Mouse (Mus musculus): Measurements from ENCODE around the gene Shc4. TPM values are rescaled to one million over a fixed set of nuclear protein-coding genes. Genes with fewer than 3 reads are reported as not detected.

The Shc4 gene
- 0.35 TPM for total RNA-seq (2023)

GRCm38 (mm10) chr2:125724086-125724430 lies at the start of gene Shc4:
Shc4 (minus strand) TSS chr2:125724148.

GRCm38 (mm10) chr2:125672957-125673631 lies 50.9 kb downstream of the Shc4 start, which contains the start of gene Eid1:
Eid1 (plus strand) TSS chr2:125673095.

GRCm38 (mm10) chr2:125624837-125625351 lies 99.1 kb downstream of the Shc4 start, which contains the start of gene Cep152:
Cep152 (minus strand) TSS chr2:125625113.

Other genes starting within 250 kb of the Shc4 start
- not detected for gene Gm9913, start 219.1 kb downstream of the Shc4 start, total RNA-seq (2023)
- 0.71 TPM for gene Fbn1, start 216.2 kb downstream of the Shc4 start, total RNA-seq (2023)
- 19.6 TPM for gene Cep152, start 99.0 kb downstream of the Shc4 start, total RNA-seq (2023)
- 34.5 TPM for gene Eid1, start 51.1 kb downstream of the Shc4 start, total RNA-seq (2023)
- 44.0 TPM for gene Secisbp2l, start 58.7 kb upstream of the Shc4 start, total RNA-seq (2023)
- gene Galk2, start 135.0 kb upstream of the Shc4 start, total RNA-seq (2023) = 30.8 TPM
- gene Cops2, start 135.0 kb upstream of the Shc4 start, total RNA-seq (2023) = 63.3 TPM

All from CD4-positive naive resting alpha-beta T cell, adult 57 days (primary cell).